Comparison of ENCODE assay signal across 31 mouse cellular contexts in the genomic region with DNA sequence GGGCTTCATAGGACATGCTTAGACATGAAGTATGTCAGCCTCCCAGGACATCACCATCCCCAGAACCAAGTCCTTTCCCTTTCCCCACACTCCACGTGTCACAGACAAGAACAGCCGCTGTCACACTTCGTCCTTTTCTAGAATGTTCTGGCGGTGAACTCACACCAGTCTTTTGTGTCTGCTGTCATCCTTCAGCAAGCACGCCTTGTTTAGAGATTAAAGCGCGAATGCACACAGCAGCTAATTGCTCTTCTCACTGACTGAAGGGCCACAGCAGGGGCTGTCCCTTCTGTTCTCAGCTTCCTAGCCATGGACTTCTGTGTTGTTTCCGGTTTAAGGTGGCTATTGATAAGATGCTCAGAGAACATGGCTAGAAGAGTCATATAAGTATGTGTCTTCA. TPM values are rescaled to one million over a fixed set of nuclear protein-coding genes. Genes with fewer than 3 reads are reported as not detected.
A peak's percentile ranks its signal among the peaks of the same experiment; 100 is the strongest.
DNase-seq lines count a peak whose midpoint lies in the region; ATAC-seq lines count a peak whose summit lies in the region.
"Had no signal": no experiment of that assay in that cellular context is flagged by ENCODE, and none has a peak within 500 bp of the region (broad histone marks: within the 10 kb centered on the region; RNA-seq: fewer than 3 reads in every experiment).

No protein-coding gene starts in this region.

- peaks cover 64% of the 10 kb centered on the region for H3K4me1 ChIP-seq in forebrain, embryonic 10.5 days
- H3K4me1 ChIP-seq in forebrain, embryonic 16.5 days (replicated peaks; ENCODE audit: control insufficient read depth, insufficient read depth, low read length), result peaks cover 31% of the 10 kb centered on the region
- H3K4me1 ChIP-seq in midbrain, embryonic 10.5 days, result peaks cover 52% of the 10 kb centered on the region
- H3K4me1 ChIP-seq in midbrain, embryonic 15.5 days, result peaks cover 18% of the 10 kb centered on the region
- peaks cover 49% of the 10 kb centered on the region for H3K4me1 ChIP-seq in forebrain, embryonic 12.5 days
- H3K4me1 ChIP-seq in neural tube, embryonic 14.5 days (ENCODE audit: control insufficient read depth, insufficient read depth, low read length), result peaks cover 22% of the 10 kb centered on the region; the same call in 1 of the 2 replicates

- DNase-seq in forebrain, embryonic 10.5 days (ENCODE audit: extremely low spot score, low spot score), result no peak
- no peak for DNase-seq in midbrain, embryonic 10.5 days (ENCODE audit: low spot score)
- DNase-seq in gastrocnemius, adult 8-10 months (ENCODE audit: low spot score in 2 of 2), result no peak
- DNase-seq in layer of hippocampus, adult 18-20 months (ENCODE audit: low spot score in 2 of 2), result no peak
- DNase-seq: adrenal gland, postnatal 14 days; cerebellum, adult 18-20 months; cerebellum, postnatal 36 days; gastrocnemius, adult 2 months; heart, adult 11 months; kidney, postnatal 36 days; layer of hippocampus, adult 9-11 months; liver, postnatal 0 days; lung, postnatal 36 days; spleen, adult 18-20 months; thymus, postnatal 4 days had no signal

- WGBS in forebrain, embryonic 10.5 days, result 48% methylated on average over 8 of the region's 8 CpGs
- 9% methylated on average over 8 of the region's 8 CpGs for WGBS in forebrain, embryonic 16.5 days
- 60% methylated on average over 8 of the region's 8 CpGs for WGBS in midbrain, embryonic 10.5 days
- WGBS in midbrain, embryonic 15.5 days, result 31% methylated on average over 8 of the region's 8 CpGs
- 21% methylated on average over 8 of the region's 8 CpGs for WGBS in forebrain, embryonic 12.5 days
- 38% methylated on average over 8 of the region's 8 CpGs for WGBS in neural tube, embryonic 14.5 days

- peaks cover 2% of the 10 kb centered on the region; the same call in 1 of the 2 replicates for H3K9me3 ChIP-seq in forebrain, embryonic 10.5 days
- no peaks in the 10 kb centered on the region for H3K9me3 ChIP-seq in forebrain, embryonic 16.5 days (ENCODE audit: control insufficient read depth, low read length)
- 0 out of 2 replicates have a peak, but pooled peaks cover 4% of the 10 kb centered on the region for H3K9me3 ChIP-seq in midbrain, embryonic 10.5 days (replicated peaks)
- no peaks in the 10 kb centered on the region for H3K9me3 ChIP-seq in midbrain, embryonic 15.5 days
- no peaks in the 10 kb centered on the region for H3K9me3 ChIP-seq in forebrain, embryonic 12.5 days
- H3K9me3 ChIP-seq in neural tube, embryonic 14.5 days (ENCODE audit: control insufficient read depth, low read length), result no peaks in the 10 kb centered on the region
- H3K9me3 ChIP-seq: heart, embryonic 13.5 days; limb, embryonic 10.5 days had no signal

- H3K36me3 ChIP-seq in forebrain, embryonic 10.5 days (replicated peaks), result no peaks in the 10 kb centered on the region
- H3K36me3 ChIP-seq in forebrain, embryonic 16.5 days (ENCODE audit: control insufficient read depth, insufficient read depth), result no peaks in the 10 kb centered on the region
- no peaks in the 10 kb centered on the region for H3K36me3 ChIP-seq in midbrain, embryonic 10.5 days
- H3K36me3 ChIP-seq in midbrain, embryonic 15.5 days (replicated peaks), result no peaks in the 10 kb centered on the region
- no peaks in the 10 kb centered on the region for H3K36me3 ChIP-seq in forebrain, embryonic 12.5 days (replicated peaks)
- no peaks in the 10 kb centered on the region for H3K36me3 ChIP-seq in neural tube, embryonic 14.5 days (ENCODE audit: control insufficient read depth, insufficient read depth, low read length)
- H3K36me3 ChIP-seq: heart, embryonic 13.5 days; limb, embryonic 10.5 days had no signal

- no peak for ATAC-seq in forebrain, embryonic 16.5 days
- ATAC-seq in midbrain, embryonic 15.5 days (replicated peaks), result no peak
- ATAC-seq in forebrain, embryonic 12.5 days (ENCODE audit: low FRiP score), result no peak
- peak; percentile 39; the same call in 1 of the 2 replicates for ATAC-seq in neural tube, embryonic 14.5 days (ENCODE audit: low read depth)
- ATAC-seq: CD4-positive, CD25-positive, alpha-beta regulatory T cell, adult 4 months; intestine, embryonic 16.5 days; liver, postnatal 0 days had no signal

- H3K4me3 ChIP-seq in forebrain, embryonic 10.5 days, result no peak overlapping the region
- H3K4me3 ChIP-seq in forebrain, embryonic 16.5 days (replicated peaks; ENCODE audit: low read length), result no peak overlapping the region
- no peak overlapping the region for H3K4me3 ChIP-seq in midbrain, embryonic 10.5 days
- H3K4me3 ChIP-seq in midbrain, embryonic 15.5 days, result no peak overlapping the region
- no peak overlapping the region for H3K4me3 ChIP-seq in forebrain, embryonic 12.5 days (replicated peaks)
- H3K4me3 ChIP-seq in neural tube, embryonic 14.5 days (ENCODE audit: low read depth, low read length), result no peak overlapping the region
- H3K4me3 ChIP-seq: gastrocnemius, adult 2 months; heart, embryonic 13.5 days; left cerebral cortex, adult 2 months; limb, embryonic 10.5 days; myocyte had no signal

- no peak overlapping the region for H3K4me2 ChIP-seq in forebrain, embryonic 16.5 days (ENCODE audit: low read length)
- no peak overlapping the region for H3K4me2 ChIP-seq in midbrain, embryonic 15.5 days
- no peak overlapping the region for H3K4me2 ChIP-seq in forebrain, embryonic 12.5 days
- H3K4me2 ChIP-seq in neural tube, embryonic 14.5 days (ENCODE audit: low read depth, low read length), result no peak overlapping the region
- H3K4me2 ChIP-seq: heart, embryonic 13.5 days had no signal

- peak overlapping the region; percentile 67 for H3K27ac ChIP-seq in forebrain, embryonic 10.5 days
- H3K27ac ChIP-seq in forebrain, embryonic 16.5 days (ENCODE audit: low read length), result no peak overlapping the region
- peak overlapping the region; percentile 19 for H3K27ac ChIP-seq in midbrain, embryonic 10.5 days (replicated peaks)
- H3K27ac ChIP-seq in midbrain, embryonic 15.5 days, result no peak overlapping the region
- H3K27ac ChIP-seq in forebrain, embryonic 12.5 days, result 0 out of 2 replicates have a peak overlapping the region, but pooled peaks have one; percentile 6
- no peak overlapping the region for H3K27ac ChIP-seq in neural tube, embryonic 14.5 days (ENCODE audit: low read depth, low read length)
- H3K27ac ChIP-seq: gastrocnemius, adult 2 months; heart, embryonic 13.5 days; left cerebral cortex, adult 2 months; limb, embryonic 10.5 days had no signal

- no peak overlapping the region for H3K9ac ChIP-seq in forebrain, embryonic 16.5 days (replicated peaks; ENCODE audit: low read depth, low read length)
- no peak overlapping the region for H3K9ac ChIP-seq in midbrain, embryonic 15.5 days
- no peak overlapping the region for H3K9ac ChIP-seq in forebrain, embryonic 12.5 days
- H3K9ac ChIP-seq in neural tube, embryonic 14.5 days (replicated peaks; ENCODE audit: low read depth, low read length), result no peak overlapping the region
- H3K9ac ChIP-seq: heart, embryonic 13.5 days; liver, postnatal 0 days had no signal

- no peaks in the 10 kb centered on the region for H3K27me3 ChIP-seq in forebrain, embryonic 10.5 days (ENCODE audit: poor library complexity, severe bottlenecking)
- no peaks in the 10 kb centered on the region for H3K27me3 ChIP-seq in forebrain, embryonic 16.5 days (replicated peaks; ENCODE audit: control insufficient read depth, insufficient read depth, low read length)
- H3K27me3 ChIP-seq in midbrain, embryonic 10.5 days (ENCODE audit: low read depth, poor library complexity, severe bottlenecking), result no peaks in the 10 kb centered on the region
- H3K27me3 ChIP-seq in midbrain, embryonic 15.5 days (replicated peaks), result no peaks in the 10 kb centered on the region
- H3K27me3 ChIP-seq in forebrain, embryonic 12.5 days, result peaks cover 4% of the 10 kb centered on the region; the same call in 1 of the 2 replicates
- no peaks in the 10 kb centered on the region for H3K27me3 ChIP-seq in neural tube, embryonic 14.5 days (ENCODE audit: control insufficient read depth, insufficient read depth, low read length)
- H3K27me3 ChIP-seq: heart, embryonic 13.5 days had no signal

RNA-seq across cellular contexts. Expression of gene 4930470P17Rik, which starts 57.5 kb away (rescaled TPM):
- polyA plus RNA-seq in forebrain, embryonic 10.5 days (2016; fragmentation: Nextera tagmentation; extraction: Ambion mirVana), result not detected in 2 replicates
- polyA plus RNA-seq in forebrain, embryonic 16.5 days (2015; fragmentation: Nextera tagmentation; extraction: Ambion mirVana), result not detected in 2 replicates
- polyA plus RNA-seq in midbrain, embryonic 10.5 days (2016; fragmentation: Nextera tagmentation; extraction: Ambion mirVana), result not detected in 2 replicates
- polyA plus RNA-seq in midbrain, embryonic 15.5 days (2015; fragmentation: Nextera tagmentation; extraction: Ambion mirVana), result not detected in 2 replicates
- polyA plus RNA-seq in forebrain, embryonic 12.5 days (2016; fragmentation: Nextera tagmentation; extraction: Ambion mirVana), result not detected in 2 replicates
- 0.26 TPM in 1 of 2 replicates, not detected in the other for polyA plus RNA-seq in neural tube, embryonic 14.5 days (2014; fragmentation: Nextera tagmentation; extraction: Ambion mirVana)
- not detected for total RNA-seq in gastrocnemius, adult 8-10 months (2022)
- total RNA-seq in layer of hippocampus, adult 18-20 months (2021), result not detected
- total RNA-seq: adrenal gland, postnatal 14 days; ES-E14; gastrocnemius, adult 2 months; hematopoietic stem cell, adult 5-6 weeks; left cerebral cortex, adult 2 months; liver, adult 2 months; megakaryocyte-erythroid progenitor cell, adult 5-6 weeks had no signal
- polyA plus RNA-seq: CD4-positive, CD25-positive, alpha-beta regulatory T cell, adult 4 months; heart, embryonic 13.5 days; intestine, embryonic 16.5 days; kidney, embryonic 14.5 days; limb, embryonic 10.5 days; liver, adult 2 months; liver, postnatal 0 days; myocyte; stomach, embryonic 14.5 days had no signal

Comparison
In these comparisons a context has a peak if more than half of its experiments do, and no peak if none do; other contexts are left out.
1. H3K27ac ChIP-seq: peak in forebrain, embryonic 10.5 days (single experiment), midbrain, embryonic 10.5 days (single experiment) and forebrain, embryonic 12.5 days (single experiment); none in forebrain, embryonic 16.5 days (single experiment), midbrain, embryonic 15.5 days (single experiment) and neural tube, embryonic 14.5 days (single experiment).